Mouse (Mus musculus) T-helper 17 cell (primary cell): ENCODE results near the gene Tfap4.
"Not testable (repeated sequence)": the region's sequence is repeated elsewhere in the genome, so short reads cannot be mapped to it uniquely, and the experiment has no call there.

Experiments used
- in situ Hi-C, 2 experiments: fragments of 300-600 bp; cut with MboI, MseI; formaldehyde crosslinking; loops; 1 replicate in 1 of 2; 2 replicates in 1 of 2; pipeline ENCODE4 v1.15.1; 2025; ENCODE audit warnings: high pct_unique_total_duplicates in 2 of 2

Tfap4 gene

GRCm38 (mm10) chr16:4552829-4553550, 6.7 kb downstream of the Tfap4 start:
- in situ Hi-C loops = no loop called here

DNA sequence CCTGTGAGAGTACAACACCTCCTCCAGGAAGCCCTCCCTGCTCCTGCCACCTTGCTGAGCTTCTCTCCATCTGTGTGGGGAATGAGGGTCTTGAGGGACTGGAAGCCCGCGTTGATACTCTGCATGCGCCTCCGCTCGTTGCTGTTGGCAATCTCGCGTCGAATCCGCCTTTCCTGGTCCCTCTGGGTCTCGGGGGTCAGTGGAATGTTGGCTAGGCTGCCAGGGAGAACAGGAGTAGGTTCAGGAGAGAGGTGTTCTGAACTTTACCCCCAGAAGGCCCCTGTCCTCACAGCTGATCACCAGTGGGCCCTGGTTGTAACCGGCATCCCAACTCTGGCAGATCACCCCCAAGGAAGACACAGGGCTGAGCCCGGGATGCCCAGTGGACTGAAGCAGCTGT, 7.8 kb downstream of the Tfap4 start:
- in situ Hi-C loops = no loop called here

DNA sequence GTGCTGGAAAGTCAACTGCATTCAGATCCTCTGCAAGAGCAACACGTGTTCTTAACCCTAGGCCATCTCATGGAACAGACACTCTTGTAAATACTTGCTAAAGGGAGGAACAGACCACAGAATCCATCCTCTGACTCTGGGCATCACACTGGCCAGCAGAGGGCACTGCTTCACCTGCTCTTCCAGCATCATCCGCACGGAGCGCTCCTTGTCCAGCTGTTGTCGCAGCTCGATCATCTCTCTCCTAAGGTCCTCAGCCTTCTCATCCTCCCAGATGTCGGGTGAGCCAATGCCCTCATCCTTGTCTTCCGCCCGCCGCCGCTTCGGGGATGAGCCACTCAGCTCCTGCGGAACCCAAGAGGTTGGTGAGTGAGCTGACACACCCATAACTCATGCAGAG, 8.6 kb downstream of the Tfap4 start:
- in situ Hi-C loops = no loop called here

DNA sequence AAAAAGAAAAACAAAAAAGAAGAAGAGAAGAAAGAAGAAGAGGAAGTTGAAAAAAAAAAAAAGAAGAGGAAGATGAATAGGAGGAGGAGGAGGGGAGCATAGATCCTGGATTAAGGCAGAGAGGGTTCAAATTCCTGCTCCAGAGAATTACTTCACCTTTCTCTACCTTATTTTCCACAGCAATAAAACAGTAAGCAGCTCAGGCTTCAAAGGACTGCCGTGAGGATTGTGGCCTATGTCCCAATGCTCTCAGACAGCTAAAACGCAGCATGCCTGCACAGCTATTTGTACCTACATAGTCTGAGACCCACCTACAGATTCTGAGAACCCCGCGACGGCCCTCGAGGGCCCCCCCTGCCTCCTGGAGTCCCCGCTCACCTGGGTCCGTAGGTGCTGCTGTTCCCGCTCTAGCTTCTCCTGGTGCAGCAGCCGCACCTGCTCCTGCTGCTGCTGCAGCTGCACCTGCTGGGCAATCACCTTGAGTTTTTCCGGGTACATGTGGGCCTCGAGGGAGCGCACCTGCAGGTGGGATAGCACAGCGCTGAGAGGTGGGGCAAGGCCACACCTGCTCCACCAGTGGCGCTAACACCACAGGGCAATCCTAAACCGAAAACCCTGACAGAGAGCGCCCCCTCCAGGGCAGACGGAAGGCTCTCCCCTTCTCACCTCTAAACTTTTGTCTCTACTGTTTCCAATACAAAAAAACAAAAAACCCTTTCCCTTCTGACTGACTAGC, 10.5 kb downstream of the Tfap4 start:
- in situ Hi-C loops = loop anchor here in 1 of 2 experiments (10.0 kb wide), 1 partner anchor 596 kb away; the partner anchor contains the start of gene Sec14l5

DNA sequence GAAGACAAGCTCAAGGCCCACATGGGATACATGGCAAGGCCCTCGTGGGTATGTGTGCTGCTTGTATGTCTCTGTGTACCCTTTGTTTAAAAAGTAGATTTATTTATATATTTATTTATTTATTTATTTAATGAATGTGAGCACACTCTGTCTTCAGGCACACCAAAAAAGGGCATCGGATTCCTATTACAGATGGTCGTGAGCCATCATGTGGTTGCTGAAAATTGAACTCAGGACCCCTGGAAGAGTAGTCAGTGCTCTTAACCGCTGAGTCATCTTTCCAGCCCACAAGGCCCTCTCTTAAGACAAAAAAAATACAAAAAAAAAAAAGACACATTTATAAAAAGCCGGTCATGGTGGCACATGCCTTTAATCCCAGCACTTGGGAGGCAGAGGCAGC, 12.0 kb downstream of the Tfap4 start:
- in situ Hi-C loops = loop anchor here in 1 of 2 experiments (10.0 kb wide), 1 partner anchor 597 kb away; the partner anchor contains the start of gene Sec14l5

GRCm38 (mm10) chr16:4546838-4547237, 12.8 kb downstream of the Tfap4 start:
- in situ Hi-C loops = loop anchor here in 1 of 2 experiments (10.0 kb wide), 1 partner anchor 598 kb away; the partner anchor contains the start of gene Sec14l5

GRCm38 (mm10) chr16:4544845-4545244, 14.8 kb downstream of the Tfap4 start:
- in situ Hi-C loops = loop anchor here in 1 of 2 experiments (10.0 kb wide), 1 partner anchor 600 kb away; the partner anchor contains the start of gene Sec14l5

GRCm38 (mm10) chr16:4543266-4543665, 16.4 kb downstream of the Tfap4 start:
- in situ Hi-C loops = loop anchor here in 1 of 2 experiments (10.0 kb wide), 1 partner anchor 602 kb away; the partner anchor contains the start of gene Sec14l5

- in situ Hi-C loops = loop anchor here in 1 of 2 experiments (10.0 kb wide), 1 partner anchor 602 kb away; the partner anchor contains the start of gene Sec14l5
Measured at GRCm38 (mm10) chr16:4542236-4542774, 17.3 kb downstream of the Tfap4 start.

DNA sequence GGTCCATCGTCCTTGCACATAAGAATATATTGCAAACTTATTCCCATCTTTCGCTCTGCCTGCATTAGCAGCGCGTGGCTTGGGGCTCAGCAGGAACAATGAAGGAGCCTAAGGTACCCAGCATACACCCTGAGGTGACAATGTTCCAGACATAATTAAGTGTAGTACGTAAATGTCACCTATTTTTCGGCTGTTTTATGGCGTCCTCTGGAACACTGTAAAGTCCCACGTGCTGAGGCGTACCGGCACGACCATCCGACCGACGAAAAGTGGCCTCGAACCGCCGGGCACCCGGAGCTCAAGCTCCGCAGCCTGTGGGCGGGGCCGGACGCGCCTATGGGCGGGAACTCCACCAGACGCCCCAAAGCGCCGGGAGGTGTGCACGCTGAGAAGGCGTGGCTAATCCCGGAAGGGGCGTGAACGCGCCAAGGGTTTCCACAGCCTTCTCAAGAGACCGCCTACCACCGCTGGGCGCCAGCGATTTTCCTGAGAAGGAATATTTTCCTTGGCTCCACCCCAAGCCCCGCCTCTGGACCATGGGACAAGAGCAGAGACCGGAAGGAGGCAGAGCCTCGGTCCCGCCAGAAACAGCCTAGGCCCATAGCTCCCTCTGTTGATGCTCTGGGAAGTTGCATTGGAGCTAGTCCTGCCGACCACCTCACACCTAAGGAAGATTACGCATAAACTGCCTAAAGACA, 18.0 kb downstream of the Tfap4 start, which contains the start of gene Srl:
Gene Srl (minus strand): TSS at position 316 of the 698 bp plus-strand sequence.
- in situ Hi-C loops = loop anchor here in 1 of 2 experiments (10.0 kb wide), 1 partner anchor 603 kb away; the partner anchor contains the start of gene Sec14l5

DNA sequence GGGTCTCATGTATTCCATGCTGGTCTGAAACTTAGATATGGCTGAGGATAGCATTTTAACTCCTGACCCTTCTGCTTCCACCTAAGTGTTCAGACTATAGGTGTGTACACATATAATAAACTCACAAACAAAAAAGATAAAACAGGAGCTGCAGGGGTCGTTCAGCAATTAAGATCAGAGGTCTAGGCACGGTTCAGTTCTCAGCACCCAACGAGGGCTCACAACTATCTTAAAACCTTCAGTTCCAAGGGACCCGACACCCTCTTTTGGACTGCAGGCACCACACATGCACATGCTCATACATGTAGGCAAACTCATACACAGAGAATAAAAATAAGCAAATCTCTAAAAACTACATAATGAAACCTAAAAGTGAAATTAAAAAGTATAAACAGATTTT, 18.6 kb downstream of the Tfap4 start:
- in situ Hi-C loops = loop anchor here in 1 of 2 experiments (10.0 kb wide), 1 partner anchor 604 kb away; the partner anchor contains the start of gene Sec14l5

GRCm38 (mm10) chr16:4540064-4540775, 19.4 kb downstream of the Tfap4 start:
- in situ Hi-C loops = loop anchor here in 1 of 2 experiments (10.0 kb wide), 1 partner anchor 605 kb away; the partner anchor contains the start of gene Sec14l5

DNA sequence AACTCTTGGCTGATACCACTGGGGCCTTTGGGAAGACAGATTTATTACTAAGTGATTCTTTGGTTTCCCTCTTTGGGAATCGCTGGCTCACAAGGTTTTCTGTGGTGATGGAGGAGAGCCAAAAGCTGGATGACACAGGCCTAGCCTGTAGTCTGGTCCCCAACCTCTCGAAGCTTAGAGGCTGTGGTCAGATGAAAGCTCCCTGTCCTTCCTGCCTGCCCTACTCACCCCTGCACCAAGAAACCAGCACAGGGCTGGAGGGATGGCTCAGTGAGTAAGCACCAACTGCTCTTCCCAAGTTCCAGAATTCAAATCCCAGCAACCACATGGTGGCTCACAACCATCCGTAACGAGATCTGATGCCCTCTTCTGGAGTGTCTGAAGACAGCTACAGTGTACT, 20.1 kb downstream of the Tfap4 start:
- in situ Hi-C loops = loop anchor here in 1 of 2 experiments (5.0 kb wide), 2 partner anchors 57 to 232 kb away; no protein-coding TSS in a partner anchor

- in situ Hi-C loops = loop anchor here in 1 of 2 experiments (5.0 kb wide), 2 partner anchors 55 to 230 kb away; no protein-coding TSS in a partner anchor
Measured at GRCm38 (mm10) chr16:4537616-4538358, 21.9 kb downstream of the Tfap4 start.

DNA sequence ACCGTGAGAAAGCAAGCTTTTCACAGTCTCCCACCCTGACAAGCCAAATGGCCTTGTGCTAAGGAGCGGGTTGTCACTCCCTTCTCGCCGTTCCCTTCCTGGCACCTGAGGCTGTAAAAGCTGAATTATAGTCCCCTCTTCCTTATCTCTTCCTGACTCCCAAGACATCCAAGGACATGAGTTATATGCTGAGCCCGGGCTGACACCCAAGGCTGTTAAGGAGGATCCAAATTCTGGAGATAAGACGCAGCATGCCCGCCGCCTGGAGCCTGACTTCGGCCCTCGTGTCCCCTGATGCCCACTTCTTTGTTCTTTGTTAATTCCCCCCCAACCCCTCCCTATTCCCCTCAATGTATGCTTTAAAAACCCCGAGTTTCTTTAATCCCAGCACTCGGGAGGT, 32.3 kb downstream of the Tfap4 start:
- in situ Hi-C loops = not testable (repeated sequence)

DNA sequence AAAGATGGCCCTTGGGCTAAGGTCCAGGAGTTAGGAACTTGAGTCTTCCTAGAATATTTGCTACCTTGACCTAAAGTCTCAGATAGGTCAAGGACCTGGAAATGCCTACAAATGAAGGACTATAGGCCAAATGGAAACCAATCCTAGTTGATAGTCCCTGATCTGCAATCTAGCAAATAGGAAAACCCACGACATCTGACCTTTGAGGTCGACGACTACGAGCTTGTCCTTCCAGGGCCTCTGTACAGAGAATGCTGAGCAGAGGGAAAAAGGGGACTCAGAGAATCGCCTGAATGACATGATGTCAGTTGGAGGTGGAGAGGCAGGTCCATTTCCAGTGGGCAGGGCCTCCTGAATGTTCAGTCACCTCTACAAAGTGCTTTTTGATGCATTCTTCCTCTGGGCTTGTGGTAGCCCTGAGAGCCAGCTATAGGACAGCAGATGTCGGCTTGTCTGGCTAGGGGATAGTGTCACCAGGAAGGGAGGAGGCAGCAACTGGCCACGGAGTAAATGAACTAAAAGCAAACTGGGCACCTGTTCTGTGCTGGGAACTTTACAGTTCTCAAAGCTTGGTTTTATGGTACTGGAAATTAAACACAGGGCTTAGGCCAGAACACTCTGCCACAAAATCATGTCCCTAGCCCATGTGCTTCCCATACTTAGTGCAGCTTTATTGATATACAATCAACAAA, 36.2 kb downstream of the Tfap4 start:
- in situ Hi-C loops = no loop called here

- in situ Hi-C loops = no loop called here
Measured at GRCm38 (mm10) chr16:4522879-4523278, 36.8 kb downstream of the Tfap4 start.

- in situ Hi-C loops = no loop called here
Measured at GRCm38 (mm10) chr16:4521735-4522530, 37.7 kb downstream of the Tfap4 start.
